Comparison of ENCODE assay signal across 22 mouse cellular contexts in genomic region chr11:20322366-20322765, GRCm38 (mm10).
"Had no signal": no experiment of that assay in that cellular context is flagged by ENCODE, and none has a peak within 500 bp of the region (broad histone marks: within the 10 kb centered on the region; RNA-seq: fewer than 3 reads in every experiment).

No protein-coding gene starts in this region.

- H3K36me3 ChIP-seq: intestine, embryonic 15.5 days; limb, embryonic 10.5 days; limb, embryonic 12.5 days; liver, embryonic 13.5 days; liver, embryonic 15.5 days had no signal

- H3K9ac ChIP-seq: hindbrain, embryonic 14.5 days; intestine, embryonic 15.5 days; limb, embryonic 12.5 days; liver, embryonic 13.5 days; liver, embryonic 15.5 days; liver, postnatal 0 days had no signal

- DNase-seq: gastrocnemius, postnatal 14 days; gastrocnemius, postnatal 36 days; heart, postnatal 10 days; kidney, adult 18-20 months; kidney, adult 8-10 months; kidney, postnatal 10 days; kidney, postnatal 25 days; kidney, postnatal 4 days; liver; liver, embryonic 13.5 days; liver, postnatal 0 days; lung, adult 2 months had no signal

- H3K27me3 ChIP-seq: intestine, embryonic 15.5 days; limb, embryonic 12.5 days; liver, embryonic 13.5 days; liver, embryonic 15.5 days had no signal

- H3K4me3 ChIP-seq: intestine, embryonic 15.5 days; layer of hippocampus, adult 2 months; left cerebral cortex, adult 2 months; limb, embryonic 10.5 days; limb, embryonic 12.5 days; liver, embryonic 13.5 days; liver, embryonic 15.5 days had no signal

- ATAC-seq: hindbrain, embryonic 16.5 days; inflammation-experienced regulatory T-cells, adult 6 months; intestine, embryonic 15.5 days; intestine, postnatal 0 days; liver, postnatal 0 days had no signal

- H3K27ac ChIP-seq: hindbrain, embryonic 14.5 days; intestine, embryonic 15.5 days; layer of hippocampus, adult 2 months; left cerebral cortex, adult 2 months; limb, embryonic 10.5 days; limb, embryonic 12.5 days; liver, embryonic 13.5 days; liver, embryonic 15.5 days had no signal
